ENCODE assay signal across 21 mouse cellular contexts in the genomic region with DNA sequence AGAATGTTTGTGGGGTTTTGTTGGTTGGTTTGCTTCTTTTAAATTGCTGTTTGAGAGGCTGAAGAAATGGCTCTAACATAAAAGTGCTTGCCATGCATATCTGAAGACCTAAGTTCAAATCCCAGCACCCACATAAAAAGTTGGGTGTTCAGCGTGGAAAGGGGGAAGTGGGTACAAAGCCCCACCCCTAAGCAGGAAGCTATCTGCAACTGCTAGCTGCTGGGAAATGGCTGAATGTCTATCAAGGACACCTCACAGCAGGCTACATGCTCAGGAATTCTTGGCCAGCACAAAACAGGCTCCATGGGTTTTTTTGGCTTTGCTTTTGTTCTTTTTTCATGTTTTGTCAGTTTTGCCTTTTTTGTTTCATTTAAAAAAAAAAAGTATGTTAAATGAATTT. TPM values are rescaled to one million over a fixed set of nuclear protein-coding genes. Genes with fewer than 3 reads are reported as not detected.
"Had no signal": no experiment of that assay in that cellular context is flagged by ENCODE, and none has a peak within 500 bp of the region (broad histone marks: within the 10 kb centered on the region; RNA-seq: fewer than 3 reads in every experiment).

No protein-coding gene starts in this region.

- H3K27me3 ChIP-seq: lung, embryonic 15.5 days; midbrain, embryonic 13.5 days; midbrain, embryonic 15.5 days; neural tube, embryonic 12.5 days had no signal

- H3K4me3 ChIP-seq: lung, embryonic 15.5 days; midbrain, embryonic 13.5 days; midbrain, embryonic 15.5 days; neural tube, embryonic 12.5 days had no signal

- H3K4me1 ChIP-seq: lung, embryonic 15.5 days; midbrain, embryonic 13.5 days; midbrain, embryonic 15.5 days; neural tube, embryonic 12.5 days had no signal

- H3K9me3 ChIP-seq: lung, embryonic 15.5 days; midbrain, embryonic 13.5 days; midbrain, embryonic 15.5 days; neural tube, embryonic 12.5 days had no signal

- H3K27ac ChIP-seq: lung, embryonic 15.5 days; macrophage; midbrain, embryonic 13.5 days; midbrain, embryonic 15.5 days; neural tube, embryonic 12.5 days had no signal

- DNase-seq: liver, postnatal 0 days; lung, adult 2 months; lung, postnatal 14 days; lung, postnatal 36 days; retina, postnatal 1 day; right cerebral cortex, adult 18-20 months; right cerebral cortex, postnatal 25 days; right cerebral cortex, postnatal 4 days; spleen, adult 18-20 months; thymus, adult 18-20 months; thymus, postnatal 14 days; thymus, postnatal 36 days had no signal

- ATAC-seq: liver, postnatal 0 days; lung, postnatal 0 days; midbrain, embryonic 13.5 days; midbrain, embryonic 15.5 days had no signal

- H3K36me3 ChIP-seq: lung, embryonic 15.5 days; midbrain, embryonic 13.5 days; midbrain, embryonic 15.5 days; neural tube, embryonic 12.5 days had no signal

- H3K9ac ChIP-seq: liver, postnatal 0 days; lung, embryonic 15.5 days; midbrain, embryonic 13.5 days; midbrain, embryonic 15.5 days; neural tube, embryonic 12.5 days had no signal

- H3K4me2 ChIP-seq: lung, embryonic 15.5 days; midbrain, embryonic 11.5 days; midbrain, embryonic 13.5 days; midbrain, embryonic 15.5 days; neural tube, embryonic 12.5 days had no signal

RNA-seq across cellular contexts. Expression of gene Grm8, which starts 20.1 kb away (rescaled TPM):
- total RNA-seq: monocyte, adult 5-6 weeks; neutrophil, adult 5-6 weeks had no signal
- polyA plus RNA-seq: liver, postnatal 0 days; lung, adult 2 months; lung, embryonic 15.5 days; lung, postnatal 0 days; macrophage had no signal
